Mouse (Mus musculus) ovary, postnatal 14 days (tissue): ENCODE measurements at regions not wholly inside any gene's neighbourhood (a gene's known extent, or its start where the extent isn't known, plus 50 kb on each side); places are given as distances from the start of the nearest gene placed in this dataset.

ENCODE experiments used
- DNase-seq: peaks from one replicate; pipeline ENCODE4 v3.0.0; 2022; ENCODE audit warnings: low spot score

DNA sequence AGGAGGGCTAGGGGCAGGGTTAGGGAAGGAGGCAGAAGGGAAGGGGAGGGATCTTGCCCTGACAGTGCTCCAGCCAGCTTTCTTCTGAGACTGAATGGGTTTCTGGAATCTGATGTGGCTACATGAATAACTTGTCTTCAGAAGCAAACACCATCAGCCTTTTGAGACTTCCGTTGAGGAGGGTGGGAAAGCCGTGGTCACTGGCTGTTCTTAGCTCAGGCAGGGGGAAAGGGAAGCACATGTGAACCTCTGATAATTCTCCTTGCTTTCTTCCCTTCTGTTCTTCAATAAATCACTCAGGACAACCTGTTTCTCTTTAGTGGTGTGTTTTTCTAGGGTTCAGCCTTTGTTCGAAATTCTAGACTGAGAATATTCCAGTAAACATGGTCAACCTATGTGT, 148.9 kb downstream of the Bcl11a start:
- DNase-seq = no peak

DNA sequence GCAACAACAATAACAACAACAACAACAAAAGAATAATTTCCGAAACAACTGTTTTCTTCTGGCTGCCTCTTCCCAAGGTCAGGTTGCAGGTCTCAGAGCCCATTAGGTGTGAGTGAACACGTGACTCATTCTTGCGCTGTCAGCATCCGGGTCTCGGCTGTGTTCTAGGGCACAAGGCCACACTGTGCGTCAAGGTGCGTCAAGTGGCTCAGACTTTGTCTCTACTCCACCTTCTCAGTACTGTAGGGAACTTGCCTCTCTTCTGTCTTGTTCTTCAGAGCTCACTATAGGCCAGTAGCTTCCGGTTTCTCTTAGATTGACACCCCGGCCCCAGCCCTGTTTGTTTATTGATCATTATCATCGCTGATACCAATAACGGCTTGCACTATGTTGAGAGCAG, 155.5 kb downstream of the Bcl11a start:
- DNase-seq = no peak

GRCm38 (mm10) chr11:24233821-24234220, 156.0 kb downstream of the Bcl11a start:
- no peak for DNase-seq

DNA sequence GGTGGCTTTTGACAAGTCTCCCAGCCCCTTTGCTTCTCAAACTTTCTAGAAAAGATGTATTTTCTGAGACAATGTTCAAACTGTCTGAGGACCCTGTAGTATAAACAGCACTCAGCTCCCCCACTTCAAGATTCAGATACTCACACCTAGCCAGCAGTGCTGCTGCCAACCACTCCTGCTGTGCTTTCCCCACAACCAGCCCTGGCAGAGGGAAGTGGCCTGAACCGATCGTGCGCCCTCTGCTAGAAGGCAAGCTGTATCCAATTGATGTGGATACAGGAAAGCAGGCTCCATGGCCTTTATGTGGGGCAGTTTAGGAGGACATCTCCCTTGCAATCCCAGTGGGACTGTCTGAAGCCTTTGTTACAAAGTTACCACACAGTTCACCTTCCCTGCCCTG, 156.6 kb downstream of the Bcl11a start:
- no peak for DNase-seq

DNA sequence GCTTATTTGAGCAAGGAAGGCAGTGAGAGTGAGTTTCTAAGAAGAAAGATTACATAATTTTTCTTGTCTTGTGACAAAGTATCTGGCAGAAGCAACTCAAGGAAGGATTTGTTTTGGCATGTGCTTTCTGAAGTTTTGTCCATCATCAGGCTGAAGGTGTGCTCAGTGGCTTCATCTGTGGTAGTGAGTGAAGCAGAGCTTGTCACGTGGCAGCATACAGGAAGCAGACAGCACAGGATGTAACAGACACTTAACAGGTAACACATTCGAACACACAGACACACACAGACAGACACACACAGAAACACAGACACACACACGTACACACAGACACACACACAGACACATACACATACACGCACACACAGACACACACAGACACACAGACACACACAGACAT, 157.5 kb downstream of the Bcl11a start:
- DNase-seq = no peak

- DNase-seq = no peak
Observed at GRCm38 (mm10) chr11:24239631-24240030, 161.8 kb downstream of the Bcl11a start.

GRCm38 (mm10) chr11:24242096-24242495, 164.2 kb downstream of the Bcl11a start:
- DNase-seq = no peak

- no peak for DNase-seq
Observed at GRCm38 (mm10) chr11:24242888-24243287, 165.0 kb downstream of the Bcl11a start.

DNA sequence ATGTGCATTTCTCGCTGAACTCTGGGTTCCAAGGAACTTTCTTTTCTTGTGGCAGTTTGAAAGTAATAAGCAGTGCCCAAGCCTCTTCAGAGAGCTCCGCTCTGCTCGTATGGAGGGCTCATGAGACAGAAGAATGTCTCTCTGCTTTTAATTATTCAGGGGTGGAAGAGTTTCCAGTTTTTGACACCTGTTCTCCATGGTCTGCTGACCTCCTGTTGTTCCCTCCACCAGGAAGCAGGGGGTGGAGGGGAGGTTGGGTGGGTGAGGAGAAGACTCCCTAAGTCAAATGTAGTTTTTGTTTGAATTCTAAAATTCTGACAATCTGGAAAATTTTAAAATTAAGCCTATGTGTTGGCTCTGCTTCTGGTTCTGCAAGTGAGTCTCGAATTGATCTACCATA, 167.5 kb downstream of the Bcl11a start:
- no peak for DNase-seq

- DNase-seq = no peak
Observed at GRCm38 (mm10) chr11:24246314-24246713, 168.5 kb downstream of the Bcl11a start.

GRCm38 (mm10) chr11:24247285-24247684, 169.4 kb downstream of the Bcl11a start:
- no peak for DNase-seq

DNA sequence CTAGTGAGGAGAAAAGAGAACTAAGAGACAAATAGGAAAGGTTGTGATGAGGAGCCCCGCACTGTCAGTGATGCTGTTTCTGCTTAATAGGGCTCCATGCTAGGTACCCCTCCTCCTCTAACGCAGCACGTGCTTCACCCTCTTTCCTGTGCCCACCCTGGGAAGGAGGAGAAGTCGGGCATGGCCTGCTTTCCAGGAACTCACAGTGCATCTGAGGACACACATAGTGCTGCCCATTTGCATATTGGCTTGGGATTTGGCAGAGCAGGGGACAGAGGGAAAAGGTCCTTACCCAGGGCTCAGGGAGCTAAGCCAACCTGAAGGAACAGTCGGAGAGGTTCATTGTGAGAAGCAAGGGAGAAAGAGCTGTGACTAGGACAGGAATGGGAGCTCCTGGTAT, 173.7 kb downstream of the Bcl11a start:
- no peak for DNase-seq

GRCm38 (mm10) chr11:24255201-24256060, 177.6 kb downstream of the Bcl11a start:
- no peak for DNase-seq

- DNase-seq = no peak
Observed at GRCm38 (mm10) chr11:24257741-24258140, 179.9 kb downstream of the Bcl11a start.

DNA sequence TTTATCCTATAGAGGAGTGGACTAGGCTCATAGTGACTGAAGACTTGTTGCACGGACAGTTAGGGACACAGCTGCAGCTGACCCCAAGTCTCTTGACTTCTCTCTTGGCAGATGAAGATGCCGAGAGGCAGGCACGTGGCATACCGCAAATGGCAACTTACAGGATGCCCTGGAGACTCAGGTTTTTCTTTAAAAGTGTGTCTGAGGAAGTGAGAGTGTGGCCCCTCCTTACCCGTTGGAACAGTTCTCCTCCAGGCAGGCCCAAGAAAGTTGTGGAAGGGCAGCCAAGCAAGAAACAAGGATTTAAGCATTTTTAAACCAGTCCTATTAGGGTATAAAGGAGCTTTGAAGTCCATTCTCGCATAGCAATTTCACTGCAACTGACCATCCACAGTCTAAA, 180.5 kb downstream of the Bcl11a start:
- no peak for DNase-seq

DNA sequence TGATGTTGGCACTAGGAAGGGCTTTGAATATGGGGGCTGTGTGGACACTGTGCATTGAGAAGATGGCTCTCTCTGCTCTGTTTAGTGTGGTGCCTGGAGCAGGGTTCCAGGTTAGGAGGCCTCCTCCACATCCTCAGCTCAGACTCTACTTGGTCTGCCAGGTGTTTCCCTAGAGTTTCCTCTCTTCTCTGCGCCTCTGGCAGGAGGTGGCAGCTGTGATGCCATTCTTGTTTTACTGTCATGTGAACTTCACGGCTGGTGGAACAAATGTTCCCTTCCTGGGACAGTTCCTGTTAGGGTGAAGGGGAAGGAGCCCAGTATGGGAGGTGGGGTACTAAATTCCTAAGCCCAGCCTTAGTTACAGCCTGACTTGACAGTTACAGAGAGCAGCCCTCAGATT, 181.8 kb downstream of the Bcl11a start:
- DNase-seq = no peak

GRCm38 (mm10) chr11:24269046-24269445, 191.2 kb downstream of the Bcl11a start:
- DNase-seq = no peak

- DNase-seq = no peak
Observed at GRCm38 (mm10) chr11:24281628-24282027, 203.8 kb downstream of the Bcl11a start.

DNA sequence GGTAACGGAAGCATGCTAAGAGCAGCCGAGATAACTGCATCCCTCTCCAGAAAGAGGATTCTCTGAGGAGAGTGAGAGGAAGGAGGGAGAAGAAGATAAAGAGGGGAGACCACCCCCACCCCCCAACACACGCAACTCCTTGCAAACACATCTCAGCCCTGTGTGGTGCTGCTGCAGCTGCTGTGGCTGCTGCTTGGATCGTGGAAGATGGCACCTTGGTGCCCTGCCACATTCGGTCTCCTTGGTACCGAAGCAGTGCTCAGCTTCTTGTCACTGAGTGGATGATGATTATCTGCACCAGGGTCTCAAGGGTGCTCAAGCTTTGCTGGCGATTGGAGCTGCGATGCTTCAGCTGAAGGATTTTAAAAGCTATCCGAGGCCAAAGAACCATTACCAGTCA, 204.7 kb downstream of the Bcl11a start:
- no peak for DNase-seq

DNA sequence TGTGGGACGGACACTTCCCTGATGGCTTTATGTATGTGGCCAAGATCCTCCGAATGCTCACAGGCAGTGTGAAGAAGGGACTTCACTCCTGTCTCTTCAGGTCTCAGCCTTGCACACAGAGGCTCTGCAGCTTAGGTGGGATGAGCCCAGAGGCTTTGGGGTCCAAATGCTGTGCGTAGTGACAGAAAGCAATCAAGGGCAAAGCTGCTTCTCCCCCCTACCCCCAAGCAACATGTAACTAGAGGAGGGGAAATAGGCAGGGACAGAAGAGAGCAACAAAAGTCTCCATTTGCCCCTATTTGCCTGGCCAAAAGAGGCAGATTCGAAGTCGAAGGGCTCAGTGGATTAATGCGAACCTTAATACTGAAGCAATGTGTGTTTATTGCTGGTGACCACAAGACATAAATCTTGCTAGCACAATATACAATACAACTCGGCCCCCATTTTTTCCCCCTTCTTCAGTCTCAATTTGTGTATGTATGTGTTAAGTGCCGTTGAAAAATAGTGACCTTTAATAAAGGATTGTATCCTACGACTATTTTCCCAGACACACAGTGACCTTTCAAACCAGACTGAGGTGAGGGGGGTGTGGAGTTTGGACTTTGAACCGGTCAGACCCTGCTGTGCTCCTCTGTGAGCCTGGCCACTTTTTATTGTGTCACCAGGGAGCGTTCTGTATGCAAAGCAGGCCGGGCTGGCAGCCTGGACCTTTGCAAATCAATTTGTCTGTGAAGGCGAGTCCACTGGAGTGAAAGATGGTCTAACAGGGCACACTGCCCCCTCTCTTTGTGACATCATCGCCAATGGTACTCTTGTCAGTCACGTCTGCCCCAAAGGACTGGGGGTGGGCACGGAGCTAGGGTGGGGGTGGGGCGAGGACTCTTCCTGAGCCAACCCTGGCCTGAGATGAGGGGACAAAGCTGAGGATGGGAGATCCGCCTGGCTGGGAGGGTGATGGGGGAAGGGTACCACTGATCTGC, 208.6 kb downstream of the Bcl11a start:
- no peak for DNase-seq

DNA sequence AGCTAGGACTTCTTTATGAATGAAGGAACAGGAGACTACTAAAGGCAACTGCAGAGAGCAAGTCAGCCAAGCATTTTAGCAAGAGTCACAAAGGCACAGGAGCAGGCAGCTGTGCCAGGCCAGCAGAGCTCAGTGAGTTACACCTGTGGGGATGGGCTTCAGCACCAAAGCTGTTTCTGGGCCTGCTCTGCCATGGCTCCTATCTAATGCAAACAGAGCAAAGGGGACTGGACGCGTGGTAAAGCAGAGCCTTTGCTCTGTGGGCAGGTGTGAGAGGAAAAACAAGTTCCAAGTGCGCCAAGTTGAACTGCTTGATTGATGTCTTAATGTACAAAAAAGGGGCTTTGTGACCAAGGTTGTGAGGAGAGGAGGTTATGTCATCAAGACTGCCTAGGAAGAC, 215.4 kb downstream of the Bcl11a start:
- no peak for DNase-seq

- no peak for DNase-seq
Observed at GRCm38 (mm10) chr11:24293860-24294531, 216.1 kb downstream of the Bcl11a start.
